Mouse (Mus musculus) brown adipose tissue, adult 24 weeks (tissue): ENCODE measurements at regions not wholly inside any gene's neighbourhood (a gene's known extent, or its start where the extent isn't known, plus 50 kb on each side); places are given as distances from the start of the nearest gene placed in this dataset.

Experiments used
- H3K27ac ChIP-seq: fragments of 200-500 bp; replicated peaks from 2 replicates; pipeline ENCODE4 v1.5.1; 2012; ENCODE audit warnings: low read depth, mild to moderate bottlenecking, low read length
- H3K4me1 ChIP-seq: fragments of 200-500 bp; 2 replicates; pipeline ENCODE4 v1.6.1; 2012; ENCODE audit warnings: low read length, mixed read lengths; ENCODE audit not compliant: control insufficient read depth, insufficient read depth, insufficient read length
- H3K4me3 ChIP-seq: fragments of 200-500 bp; 2 replicates; pipeline ENCODE4 v1.5.1; 2012; ENCODE audit warnings: low read depth, mild to moderate bottlenecking, low read length, moderate library complexity; ENCODE audit not compliant: insufficient read depth

GRCm38 (mm10) chr2:117769402-117770114 lies 342.1 kb upstream of the Thbs1 start:
- H3K4me1 ChIP-seq = 0 out of 2 replicates have a peak, but pooled peaks cover 2% of the 10 kb centered on the region
- H3K4me3 ChIP-seq = no peak overlapping the region
- no peak overlapping the region for H3K27ac ChIP-seq

- H3K4me1 ChIP-seq = 0 out of 2 replicates have a peak, but pooled peaks cover 2% of the 10 kb centered on the region
- H3K27ac ChIP-seq = no peak overlapping the region
- H3K4me3 ChIP-seq = no peak overlapping the region
These were observed 341.6 kb upstream of the Thbs1 start for GRCm38 (mm10) chr2:117770115-117770485.

GRCm38 (mm10) chr2:117780287-117780686 lies 331.4 kb upstream of the Thbs1 start:
- H3K27ac ChIP-seq = no peak overlapping the region
- H3K4me3 ChIP-seq = no peak overlapping the region
- peaks cover 5% of the 10 kb centered on the region; the same call in 1 of the 2 replicates for H3K4me1 ChIP-seq

- H3K27ac ChIP-seq = no peak overlapping the region; the same call in 1 of the 2 replicates
- peaks cover 5% of the 10 kb centered on the region; the same call in 1 of the 2 replicates for H3K4me1 ChIP-seq
- no peak overlapping the region for H3K4me3 ChIP-seq
These were observed 330.9 kb upstream of the Thbs1 start for GRCm38 (mm10) chr2:117780816-117781215.

- Histone ChIP-seq H3K27ac (no peak overlapping the region), H3K4me3 (no peak overlapping the region), H3K4me1 (no peaks in the 10 kb centered on the region)
These were observed 324.4 kb upstream of the Thbs1 start for GRCm38 (mm10) chr2:117787321-117787720.

GRCm38 (mm10) chr2:117794285-117794684 lies 317.4 kb upstream of the Thbs1 start:
- Histone ChIP-seq H3K4me3 (no peak overlapping the region), H3K4me1 (no peaks in the 10 kb centered on the region), H3K27ac (no peak overlapping the region)

- Histone ChIP-seq H3K4me1 (peaks cover 4% of the 10 kb centered on the region; the same call in 1 of the 2 replicates), H3K27ac (no peak overlapping the region), H3K4me3 (no peak overlapping the region)
These were observed 309.6 kb upstream of the Thbs1 start for GRCm38 (mm10) chr2:117801946-117802600.

GRCm38 (mm10) chr2:117802686-117803085 lies 309.0 kb upstream of the Thbs1 start:
- no peak overlapping the region for H3K27ac ChIP-seq
- no peak overlapping the region for H3K4me3 ChIP-seq

GRCm38 (mm10) chr2:117804686-117805085 lies 307.0 kb upstream of the Thbs1 start:
- Histone ChIP-seq H3K4me3 (no peak overlapping the region), H3K27ac (no peak overlapping the region), H3K4me1 (peaks cover 4% of the 10 kb centered on the region; the same call in 1 of the 2 replicates)

More at GRCm38 (mm10) chr2:117802686-117803085, 309.0 kb upstream of the Thbs1 start:
- peaks cover 4% of the 10 kb centered on the region; the same call in 1 of the 2 replicates for H3K4me1 ChIP-seq

- Histone ChIP-seq H3K4me3 (no peak overlapping the region), H3K27ac (no peak overlapping the region), H3K4me1 (no peaks in the 10 kb centered on the region)
These were observed 304.6 kb upstream of the Thbs1 start for GRCm38 (mm10) chr2:117807121-117807520.

- no peaks in the 10 kb centered on the region for H3K4me1 ChIP-seq
- H3K4me3 ChIP-seq = no peak overlapping the region
- H3K27ac ChIP-seq = no peak overlapping the region
These were observed 300.2 kb upstream of the Thbs1 start for GRCm38 (mm10) chr2:117811506-117811905.

GRCm38 (mm10) chr2:117811931-117812330 lies 299.7 kb upstream of the Thbs1 start:
- no peaks in the 10 kb centered on the region for H3K4me1 ChIP-seq
- no peak overlapping the region for H3K27ac ChIP-seq
- H3K4me3 ChIP-seq = no peak overlapping the region

- Histone ChIP-seq H3K27ac (no peak overlapping the region), H3K4me3 (no peak overlapping the region), H3K4me1 (no peaks in the 10 kb centered on the region)
These were observed 291.9 kb upstream of the Thbs1 start for GRCm38 (mm10) chr2:117819701-117820225.

GRCm38 (mm10) chr2:117820708-117821107 lies 291.0 kb upstream of the Thbs1 start:
- H3K4me1 ChIP-seq = no peaks in the 10 kb centered on the region

GRCm38 (mm10) chr2:117825088-117825487 lies 286.6 kb upstream of the Thbs1 start:
- H3K4me1 ChIP-seq = no peaks in the 10 kb centered on the region
- H3K4me3 ChIP-seq = no peak overlapping the region
- H3K27ac ChIP-seq = no peak overlapping the region

More at GRCm38 (mm10) chr2:117820708-117821107, 291.0 kb upstream of the Thbs1 start:
- Histone ChIP-seq H3K27ac (no peak overlapping the region), H3K4me3 (no peak overlapping the region)
